Mouse (Mus musculus): Measurements from ENCODE around the gene Ctu2. TPM values are rescaled to one million over a fixed set of nuclear protein-coding genes. Genes with fewer than 3 reads are reported as not detected.
A peak's percentile ranks its signal among the peaks of the same experiment; 100 is the strongest.

Ctu2 gene
- polyA plus RNA-seq, 1 experiment from 2014 or later: 78.3 TPM

- no peak overlapping the region for H3K9ac ChIP-seq
- H3K9me3 ChIP-seq: no peaks in the 10 kb centered on the region
- no peaks in the 10 kb centered on the region for H3K4me1 ChIP-seq (replicated peaks)
- WGBS: 79% methylated on average over 16 of the region's 16 CpGs
- no peak overlapping the region for H3K4me3 ChIP-seq
- H3K27ac ChIP-seq (replicated peaks): no peak overlapping the region
- ATAC-seq (ENCODE audit: low FRiP score, low read depth): no peak
- no peaks in the 10 kb centered on the region for H3K36me3 ChIP-seq
- H3K27me3 ChIP-seq: no peaks in the 10 kb centered on the region
- H3K4me2 ChIP-seq: no peak overlapping the region
Observed at GRCm38 (mm10) chr8:122511552-122511951, 35.6 kb downstream of the Ctu2 start.

- ATAC-seq (ENCODE audit: low FRiP score, low read depth): no peak
- Histone ChIP-seq H3K4me2 (no peak overlapping the region), H3K27me3 (no peaks in the 10 kb centered on the region), H3K36me3 (no peaks in the 10 kb centered on the region), H3K4me3 (no peak overlapping the region), H3K4me1 (replicated peaks) (no peaks in the 10 kb centered on the region; the same call in 1 of the 2 replicates), H3K9me3 (no peaks in the 10 kb centered on the region), H3K27ac (replicated peaks) (no peak overlapping the region), H3K9ac (no peak overlapping the region)
- WGBS: 83% methylated on average over 7 of the region's 7 CpGs
Observed at GRCm38 (mm10) chr8:122512392-122512791, 36.4 kb downstream of the Ctu2 start.

- no peaks in the 10 kb centered on the region for H3K27me3 ChIP-seq
- H3K9me3 ChIP-seq: no peaks in the 10 kb centered on the region
- H3K27ac ChIP-seq (replicated peaks): no peak overlapping the region
- no peaks in the 10 kb centered on the region for H3K36me3 ChIP-seq
- H3K9ac ChIP-seq: no peak overlapping the region
- no peak overlapping the region for H3K4me3 ChIP-seq
- 91% methylated on average over 14 of the region's 14 CpGs for WGBS
- no peak for ATAC-seq (ENCODE audit: low FRiP score, low read depth)
- no peak overlapping the region for H3K4me2 ChIP-seq
- H3K4me1 ChIP-seq (replicated peaks): no peaks in the 10 kb centered on the region; the same call in 1 of the 2 replicates
Observed at GRCm38 (mm10) chr8:122515699-122516098, 39.8 kb downstream of the Ctu2 start.

- Histone ChIP-seq H3K4me1 (replicated peaks) (no peaks in the 10 kb centered on the region; the same call in 1 of the 2 replicates), H3K9ac (no peak overlapping the region)
- WGBS: 24% methylated on average over 6 of the region's 6 CpGs
Observed at GRCm38 (mm10) chr8:122517541-122518190, 41.7 kb downstream of the Ctu2 start.

GRCm38 (mm10) chr8:122520611-122521010 is 44.7 kb downstream of the Ctu2 start:
- no peak for ATAC-seq (ENCODE audit: low FRiP score, low read depth)
- H3K9ac ChIP-seq: no peak overlapping the region
- 63% methylated on average over 11 of the region's 11 CpGs for WGBS
- no peaks in the 10 kb centered on the region for H3K36me3 ChIP-seq
- H3K4me2 ChIP-seq: no peak overlapping the region
- peaks cover 25% of the 10 kb centered on the region for H3K4me1 ChIP-seq (replicated peaks)
- H3K9me3 ChIP-seq: no peaks in the 10 kb centered on the region
- no peak overlapping the region for H3K4me3 ChIP-seq
- no peak overlapping the region for H3K27ac ChIP-seq (replicated peaks)
- H3K27me3 ChIP-seq: no peaks in the 10 kb centered on the region

More at GRCm38 (mm10) chr8:122517541-122518190, 41.7 kb downstream of the Ctu2 start:
- Histone ChIP-seq H3K36me3 (no peaks in the 10 kb centered on the region), H3K9me3 (no peaks in the 10 kb centered on the region), H3K27ac (replicated peaks) (peak overlapping the region; percentile 51; the same call in 1 of the 2 replicates), H3K27me3 (no peaks in the 10 kb centered on the region), H3K4me3 (no peak overlapping the region), H3K4me2 (no peak overlapping the region)
- no peak for ATAC-seq (ENCODE audit: low FRiP score, low read depth)

- peaks cover 25% of the 10 kb centered on the region for H3K4me1 ChIP-seq (replicated peaks)
- peak; percentile 47; the same call in 1 of the 2 replicates for ATAC-seq (ENCODE audit: low FRiP score, low read depth)
- H3K27ac ChIP-seq (replicated peaks): peak overlapping the region; percentile 56
- H3K4me2 ChIP-seq: peak overlapping the region; percentile 35
- no peak overlapping the region for H3K9ac ChIP-seq
- H3K36me3 ChIP-seq: no peaks in the 10 kb centered on the region
- H3K4me3 ChIP-seq: no peak overlapping the region
- no peaks in the 10 kb centered on the region for H3K9me3 ChIP-seq
- H3K27me3 ChIP-seq: no peaks in the 10 kb centered on the region
- WGBS: 56% methylated on average over 14 of the region's 14 CpGs
Observed at GRCm38 (mm10) chr8:122522796-122523651, 47.1 kb downstream of the Ctu2 start.

- Histone ChIP-seq H3K9me3 (no peaks in the 10 kb centered on the region), H3K36me3 (no peaks in the 10 kb centered on the region), H3K4me2 (peak overlapping the region; percentile 35), H3K27ac (replicated peaks) (peak overlapping the region; percentile 56), H3K27me3 (no peaks in the 10 kb centered on the region), H3K9ac (no peak overlapping the region), H3K4me1 (replicated peaks) (peaks cover 25% of the 10 kb centered on the region), H3K4me3 (no peak overlapping the region)
- ATAC-seq (ENCODE audit: low FRiP score, low read depth): peak; percentile 54
- WGBS: 13% methylated on average over 23 of the region's 23 CpGs
Observed at GRCm38 (mm10) chr8:122523652-122524360, 47.9 kb downstream of the Ctu2 start.

- H3K27ac ChIP-seq (replicated peaks): peak overlapping the region; percentile 56; the same call in 1 of the 2 replicates
- no peaks in the 10 kb centered on the region for H3K36me3 ChIP-seq
- H3K4me3 ChIP-seq: no peak overlapping the region
- 75% methylated on average over 6 of the region's 6 CpGs for WGBS
- H3K9me3 ChIP-seq: no peaks in the 10 kb centered on the region
- no peak for ATAC-seq (ENCODE audit: low FRiP score, low read depth)
- peaks cover 25% of the 10 kb centered on the region for H3K4me1 ChIP-seq (replicated peaks)
- no peaks in the 10 kb centered on the region for H3K27me3 ChIP-seq
- H3K4me2 ChIP-seq: peak overlapping the region; percentile 35; the same call in 1 of the 2 replicates
- H3K9ac ChIP-seq: no peak overlapping the region
Observed at GRCm38 (mm10) chr8:122524506-122524905, 48.6 kb downstream of the Ctu2 start.

GRCm38 (mm10) chr8:122525004-122525403 is 49.1 kb downstream of the Ctu2 start:
- ATAC-seq (ENCODE audit: low FRiP score, low read depth): no peak
- no peak overlapping the region for H3K4me3 ChIP-seq
- no peak overlapping the region for H3K9ac ChIP-seq
- no peaks in the 10 kb centered on the region for H3K27me3 ChIP-seq
- no peaks in the 10 kb centered on the region for H3K9me3 ChIP-seq
- no peaks in the 10 kb centered on the region for H3K36me3 ChIP-seq
- H3K4me2 ChIP-seq: no peak overlapping the region
- no peak overlapping the region for H3K27ac ChIP-seq (replicated peaks)
- WGBS: 73% methylated on average over 6 of the region's 6 CpGs
- H3K4me1 ChIP-seq (replicated peaks): peaks cover 25% of the 10 kb centered on the region

- peaks cover 25% of the 10 kb centered on the region for H3K4me1 ChIP-seq (replicated peaks)
- H3K9me3 ChIP-seq: no peaks in the 10 kb centered on the region
- H3K36me3 ChIP-seq: no peaks in the 10 kb centered on the region
- ATAC-seq (ENCODE audit: low FRiP score, low read depth): no peak
- H3K27ac ChIP-seq (replicated peaks): no peak overlapping the region
- WGBS: 70% methylated on average over 3 of the region's 3 CpGs
- H3K4me2 ChIP-seq: no peak overlapping the region
- no peak overlapping the region for H3K4me3 ChIP-seq
- no peaks in the 10 kb centered on the region for H3K27me3 ChIP-seq
- no peak overlapping the region for H3K9ac ChIP-seq
Observed at GRCm38 (mm10) chr8:122526084-122526483, 50.1 kb downstream of the Ctu2 start.

- Histone ChIP-seq H3K9ac (no peak overlapping the region), H3K4me2 (no peak overlapping the region), H3K9me3 (no peaks in the 10 kb centered on the region), H3K27ac (replicated peaks) (no peak overlapping the region), H3K4me3 (no peak overlapping the region), H3K4me1 (replicated peaks) (peaks cover 25% of the 10 kb centered on the region), H3K27me3 (no peaks in the 10 kb centered on the region), H3K36me3 (no peaks in the 10 kb centered on the region)
- ATAC-seq (ENCODE audit: low FRiP score, low read depth): no peak
- 72% methylated on average over 7 of the region's 7 CpGs for WGBS
Observed at GRCm38 (mm10) chr8:122526526-122527170, 50.7 kb downstream of the Ctu2 start.
